Mouse (Mus musculus) small intestine, adult 2 months (tissue): ENCODE measurements around the gene Nsd2.

Source experiments
- CTCF ChIP-seq: fragments of 200-500 bp; IDR thresholded peaks from 2 replicates; pipeline ENCODE4 v1.5.1; 2012; ENCODE audit warnings: low read depth, mild to moderate bottlenecking, control low read depth, inconsistent platforms, low read length, moderate library complexity, mixed read lengths; ENCODE audit not compliant: insufficient replicate concordance, insufficient read length; ENCODE audit errors: extremely low read depth
- POLR2A ChIP-seq: fragments of 200-500 bp; IDR thresholded peaks from 2 replicates; pipeline ENCODE4 v1.6.1; 2012; ENCODE audit warnings: low read depth, mild to moderate bottlenecking, control low read depth, inconsistent platforms, low read length, moderate library complexity

DNA sequence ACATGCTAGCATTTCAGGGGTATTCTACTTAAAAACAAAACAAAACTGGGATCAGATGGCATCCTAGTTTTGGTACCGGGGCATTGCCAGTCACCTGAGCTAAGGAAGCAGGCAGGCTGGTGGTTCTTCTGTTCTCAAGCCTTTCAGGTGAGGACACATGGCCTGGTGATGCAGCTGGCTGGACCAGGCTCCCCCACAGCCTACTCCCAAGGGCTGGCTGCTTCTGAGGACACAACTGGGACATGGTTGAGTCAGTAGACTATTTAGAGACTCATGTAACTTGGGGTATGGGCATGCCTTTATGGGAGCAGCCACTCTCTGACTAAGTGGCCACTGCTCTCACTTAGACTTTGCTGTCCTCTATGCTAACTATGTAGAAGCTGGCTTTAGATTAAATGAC lies 54.9 kb downstream of the Nsd2 start:
- TF ChIP-seq POLR2A (no peak), CTCF (no peak)
